Mouse (Mus musculus) ES-E14 (cell line): ENCODE results near the gene Mrps18b. TPM values are rescaled to one million over a fixed set of nuclear protein-coding genes. Genes with fewer than 3 reads are reported as not detected.
"Not testable (repeated sequence)": the region's sequence is repeated elsewhere in the genome, so short reads cannot be mapped to it uniquely, and the experiment has no call there.

ENCODE experiments used
- DNase-seq: peaks from one replicate; pipeline ENCODE4 v3.0.0-alpha.2; 2013; ENCODE audit warnings: low read depth, low spot score
- H3K27ac ChIP-seq: 2 replicates; pipeline ENCODE4 v1.5.1; 2012; ENCODE audit warnings: low read depth, mild to moderate bottlenecking, low read length, moderate library complexity, mixed read lengths; ENCODE audit not compliant: poor library complexity, insufficient read depth, severe bottlenecking
- H3K36me3 ChIP-seq: 2 replicates; pipeline ENCODE4 v1.6.1; 2012; ENCODE audit warnings: mild to moderate bottlenecking, low read length, moderate library complexity, mixed read lengths; ENCODE audit not compliant: control insufficient read depth, poor library complexity, insufficient read depth, severe bottlenecking
- H3K4me1 ChIP-seq, 2 experiments: fragments of 150-350 bp in 1 of 2; sonication (generic) in 1 of 2; 2 replicates each; pipeline ENCODE4 v1.6.1; 2012; ENCODE audit warnings: low read length in 2 of 2, mild to moderate bottlenecking in 1 of 2, mixed read lengths in 1 of 2; ENCODE audit not compliant: control insufficient read depth in 2 of 2, insufficient read depth in 2 of 2, poor library complexity in 1 of 2
- H3K4me3 ChIP-seq, 2 experiments: fragments of 150-350 bp in 1 of 2; sonication (generic) in 1 of 2; 2 replicates each; pipeline ENCODE4 v1.5.1; 2012; ENCODE audit warnings: low read length in 2 of 2, low read depth in 1 of 2, mild to moderate bottlenecking in 1 of 2, mixed read lengths in 1 of 2; ENCODE audit not compliant: insufficient read depth in 1 of 2, poor library complexity in 1 of 2, severe bottlenecking in 1 of 2
- H3K9ac ChIP-seq: 2 replicates; pipeline ENCODE4 v1.6.1; 2012; ENCODE audit warnings: low read depth, mild to moderate bottlenecking, low read length, mixed read lengths; ENCODE audit not compliant: poor library complexity, insufficient read depth, severe bottlenecking
- H3K9me3 ChIP-seq: fragments of 150-350 bp; sonication (generic); 2 replicates; pipeline ENCODE4 v1.6.1; 2012; ENCODE audit warnings: low read depth, mild to moderate bottlenecking, low read length; ENCODE audit not compliant: control insufficient read depth, insufficient read depth
- CHD2 ChIP-seq: IDR thresholded peaks from 2 replicates; pipeline ENCODE4 v1.6.1; 2014; ENCODE audit warnings: mild to moderate bottlenecking, low read depth, low read length, inconsistent platforms
- HCFC1 ChIP-seq: IDR thresholded peaks from 2 replicates; pipeline ENCODE4 v1.6.1; 2012; ENCODE audit warnings: low read length, inconsistent platforms, borderline replicate concordance; ENCODE audit not compliant: insufficient read depth
- MAFK ChIP-seq: IDR thresholded peaks from 2 replicates; pipeline ENCODE4 v1.6.1; 2014; ENCODE audit warnings: mild to moderate bottlenecking, low read depth, low read length, inconsistent platforms; ENCODE audit not compliant: insufficient read depth
- ZC3H11A ChIP-seq: IDR thresholded peaks from 2 replicates; pipeline ENCODE4 v1.6.1; 2012; ENCODE audit warnings: low read depth, mild to moderate bottlenecking, inconsistent platforms, low read length, borderline replicate concordance
- ZNF384 ChIP-seq: IDR thresholded peaks from 2 replicates; pipeline ENCODE4 v1.6.1; 2012; ENCODE audit warnings: low read depth, low read length, inconsistent platforms
- in situ Hi-C, 2 experiments: fragments of 600-800 bp; cut with MboI; formaldehyde crosslinking; loops; one replicate each; pipeline ENCODE4 v1.15.1; 2025; ENCODE audit warnings: low sequenced_read_pairs in 2 of 2, inconsistent platforms in 1 of 2; ENCODE audit not compliant: unreplicated experiment in 2 of 2
- total RNA-seq: library from RNA; depleted of rRNA; stranded (reverse); fragments of 300-350 nt; gene quantifications from 2 replicates; pipeline ENCODE4 v1.2.3, GENCODE M21; 2012; rRNA removed

The Mrps18b gene
- total RNA-seq, result 189 and 226 TPM in 2 replicates

DNA sequence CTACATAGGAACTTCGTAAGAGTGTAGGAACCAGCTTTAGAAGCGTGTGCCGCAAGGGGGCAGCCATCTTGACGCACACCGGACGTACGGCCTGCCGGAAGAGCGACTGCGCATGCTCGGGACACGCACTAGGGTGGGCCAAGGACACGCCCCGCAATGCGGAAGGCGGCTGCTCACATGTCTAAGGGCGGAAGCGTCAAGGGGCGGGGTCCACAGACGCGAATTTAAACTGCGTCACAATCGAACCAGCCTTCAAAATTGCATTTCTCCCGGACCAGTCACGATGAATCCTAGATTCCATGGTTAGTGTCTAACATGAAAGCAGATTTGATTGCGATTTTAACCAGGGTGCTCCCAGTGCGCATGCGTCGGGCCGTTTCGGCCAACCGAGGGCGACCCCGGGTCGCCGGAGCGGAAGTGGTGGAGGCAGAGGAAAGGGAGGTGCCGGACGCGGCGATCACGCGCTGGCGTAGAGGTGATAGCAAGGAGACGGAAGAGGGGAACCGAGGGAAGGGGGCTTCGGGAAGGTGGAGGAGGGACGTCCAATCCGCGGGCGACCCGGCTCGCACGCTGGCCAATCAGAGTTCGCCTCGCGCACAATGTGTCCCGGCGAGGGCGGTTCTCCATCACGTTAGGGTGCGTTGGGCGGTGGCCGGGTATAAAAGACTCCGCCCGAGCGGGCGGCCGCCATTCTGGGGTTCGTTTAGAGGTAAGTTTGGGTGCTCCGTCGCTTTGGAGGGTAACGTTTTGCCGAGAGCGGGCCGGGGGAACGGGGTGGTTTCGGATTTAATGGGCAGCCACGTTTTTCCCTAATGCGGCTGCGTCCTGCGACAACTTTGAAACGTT is at the start of gene Mrps18b, which contains the start of gene Ppp1r10:
Gene Mrps18b, minus strand, starts transcription at position 93 of the 846 bp plus-strand sequence.
Gene Ppp1r10, plus strand, starts transcription at position 138 of the 846 bp plus-strand sequence.
- TF ChIP-seq MAFK (no peak), ZC3H11A (no peak), CHD2 (no peak), HCFC1 (peak; percentile 71)
- Histone ChIP-seq H3K27ac (peak within 1 kb of the TSS; percentile 98), H3K9me3 (no peaks in the 10 kb centered on the region), H3K36me3 (peaks cover 33% of the 10 kb centered on the region), H3K9ac (peak within 1 kb of the TSS; percentile 96), H3K4me1 (peaks cover 0 to 10% of the 10 kb centered on the region in 2 experiments; a peak in 2 of 4 replicates), H3K4me3 (peak within 1 kb of the TSS; percentile 78 to 93)
- peak; percentile 96 for DNase-seq
- in situ Hi-C loops, result no loop called here

DNA sequence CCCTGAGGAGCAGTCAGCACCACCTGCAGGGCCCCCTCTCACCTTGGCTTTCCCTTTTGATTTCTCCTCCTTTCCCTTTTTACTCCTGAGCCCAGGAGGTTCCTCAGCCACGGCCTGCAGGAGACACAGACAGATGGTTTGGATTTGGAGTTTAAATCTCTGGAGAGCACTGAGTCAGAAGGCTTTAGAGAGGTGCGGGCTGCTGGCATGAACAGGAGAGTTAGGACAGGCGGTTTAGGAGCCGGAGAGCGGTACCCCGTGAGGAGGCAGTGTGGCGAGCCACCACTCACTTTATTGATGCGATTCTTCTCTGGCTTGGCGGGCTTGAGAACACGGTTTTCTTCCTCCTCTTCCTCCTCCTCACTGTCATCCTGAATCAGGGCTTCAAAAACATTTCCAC is 47.1 kb upstream of the Mrps18b start:
- Histone ChIP-seq H3K36me3 (peaks cover 72% of the 10 kb centered on the region), H3K4me1 (peaks cover 0 to 12% of the 10 kb centered on the region in 2 experiments; a peak in 1 of 4 replicates), H3K4me3 (no peak overlapping the region), H3K27ac (no peak overlapping the region), H3K9me3 (no peaks in the 10 kb centered on the region), H3K9ac (no peak overlapping the region)
- no peak for TF ChIP-seq CHD2
- TF ChIP-seq MAFK, result no peak
- no peak for TF ChIP-seq ZC3H11A
- no peak for TF ChIP-seq HCFC1
- no peak for TF ChIP-seq ZNF384
- in situ Hi-C loops, result no loop called here
- DNase-seq, result no peak

DNA sequence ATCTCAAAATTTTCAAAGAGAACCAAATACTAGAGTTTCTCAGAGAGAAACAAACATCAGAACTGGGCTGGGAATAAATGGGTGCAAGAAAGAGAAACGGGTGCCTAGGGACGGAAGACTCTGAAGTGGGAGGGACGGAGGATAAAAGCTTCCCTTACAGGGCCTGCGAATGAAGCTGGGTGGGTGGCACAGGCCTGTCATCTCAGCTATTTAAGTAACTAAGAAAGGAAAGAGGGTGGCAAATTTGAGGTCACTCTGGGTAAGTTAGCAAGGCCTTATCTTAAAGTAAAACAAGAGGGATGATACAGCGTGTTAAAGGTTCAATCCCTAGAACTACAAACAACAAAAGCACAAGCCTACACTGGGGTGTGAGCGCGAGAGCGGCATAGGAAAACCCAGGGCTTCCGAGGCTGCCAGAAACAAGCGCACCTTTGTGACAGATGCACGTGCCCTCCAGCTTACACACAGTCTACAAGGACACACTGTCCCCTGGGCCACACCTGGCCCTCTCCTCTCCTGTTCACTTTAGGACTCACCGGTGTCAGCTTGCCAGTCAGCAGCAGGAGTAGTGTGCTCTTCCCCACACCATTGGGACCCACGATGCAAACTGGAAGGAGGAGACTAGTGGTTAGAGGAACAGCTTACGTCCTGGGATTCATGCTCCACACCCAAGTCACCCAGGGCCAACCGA is 42.5 kb upstream of the Mrps18b start:
- H3K9ac ChIP-seq, result no peak overlapping the region
- in situ Hi-C loops, result no loop called here
- H3K27ac ChIP-seq, result no peak overlapping the region
- H3K4me1 ChIP-seq, result peaks cover 0 to 8% of the 10 kb centered on the region in 2 experiments; a peak in 1 of 4 replicates
- H3K36me3 ChIP-seq, result peaks cover 73% of the 10 kb centered on the region
- no peak for DNase-seq
- TF ChIP-seq MAFK, result no peak
- no peak for TF ChIP-seq ZNF384
- TF ChIP-seq ZC3H11A, result no peak
- no peak for TF ChIP-seq CHD2
- TF ChIP-seq HCFC1, result no peak
- no peak overlapping the region for H3K4me3 ChIP-seq
- H3K9me3 ChIP-seq, result no peaks in the 10 kb centered on the region

DNA sequence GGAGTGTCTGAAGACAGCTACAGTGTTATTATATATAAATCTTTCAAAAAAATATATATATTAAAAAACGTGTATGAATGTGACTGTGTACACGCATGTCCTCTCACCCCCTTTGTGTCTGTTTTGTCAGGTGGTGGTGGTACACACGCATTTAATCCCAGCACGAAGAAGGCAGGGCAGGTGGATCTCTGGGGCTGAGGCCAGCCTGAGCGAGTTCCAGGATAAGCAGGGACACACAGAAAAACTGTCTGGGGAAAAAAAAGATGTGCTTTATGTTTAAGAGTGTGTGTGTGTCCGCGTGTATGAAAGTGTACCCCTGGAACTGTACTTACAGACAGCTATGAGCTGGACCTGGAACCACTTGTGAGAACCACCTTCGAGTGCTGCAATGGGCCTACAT is 38.5 kb upstream of the Mrps18b start:
- no peak overlapping the region for H3K4me3 ChIP-seq
- H3K9ac ChIP-seq, result no peak overlapping the region
- no peak for DNase-seq
- in situ Hi-C loops, result no loop called here
- TF ChIP-seq ZNF384, result no peak
- no peak for TF ChIP-seq HCFC1
- no peak for TF ChIP-seq CHD2
- no peak for TF ChIP-seq ZC3H11A
- TF ChIP-seq MAFK, result no peak
- H3K36me3 ChIP-seq, result peaks cover 37% of the 10 kb centered on the region
- no peaks in the 10 kb centered on the region; a peak in 1 of 4 replicates for H3K4me1 ChIP-seq
- no peak overlapping the region for H3K27ac ChIP-seq
- no peaks in the 10 kb centered on the region for H3K9me3 ChIP-seq

DNA sequence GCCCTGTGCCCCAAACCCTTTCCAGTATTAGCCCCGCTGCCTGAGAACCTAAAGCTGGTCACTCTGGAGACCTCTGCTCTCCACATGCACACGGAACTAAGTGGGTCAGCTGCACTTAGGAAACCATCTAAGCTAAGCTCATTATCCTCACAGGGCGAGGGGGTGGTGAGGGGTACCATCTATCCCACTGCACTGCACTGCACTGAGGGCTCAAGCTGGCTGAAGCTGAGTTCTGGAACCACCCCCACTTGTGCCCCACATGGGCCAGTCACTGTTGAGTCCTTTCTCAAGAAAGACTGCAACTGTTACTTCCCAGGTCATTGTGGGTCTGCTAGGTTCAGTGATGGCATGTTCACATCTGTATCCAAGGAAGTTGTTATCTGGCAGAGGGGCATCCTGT is 36.4 kb upstream of the Mrps18b start:
- in situ Hi-C loops, H3K4me1 ChIP-seq, DNase-seq, H3K9me3 ChIP-seq, H3K27ac ChIP-seq, H3K9ac ChIP-seq, H3K4me3 ChIP-seq: not testable (repeated sequence)
- peaks cover 15% of the 10 kb centered on the region for H3K36me3 ChIP-seq

DNA sequence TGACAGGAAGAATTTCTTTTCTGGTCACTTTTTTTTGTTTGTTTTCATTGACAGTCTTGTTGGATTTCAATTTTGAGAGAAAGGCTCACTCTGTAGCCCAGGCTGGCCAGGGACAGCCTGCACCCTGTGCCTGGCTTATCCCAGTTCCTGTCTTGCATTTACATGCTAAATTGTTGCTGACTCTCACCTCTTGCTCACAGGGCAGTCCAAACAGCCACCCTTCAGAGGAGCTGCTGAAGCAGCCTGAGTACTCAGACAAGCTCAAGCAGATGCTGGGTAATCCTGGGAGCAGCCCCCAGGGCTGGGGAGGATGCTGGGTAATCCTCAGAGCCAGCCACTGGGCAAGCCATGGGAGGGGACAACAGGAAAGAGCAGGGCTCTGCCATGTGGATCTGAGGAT is 34.8 kb upstream of the Mrps18b start:
- H3K9me3 ChIP-seq, DNase-seq, in situ Hi-C loops: not testable (repeated sequence)

More for the DNA sequence above, 34.8 kb upstream of the Mrps18b start:
- H3K9ac ChIP-seq, H3K4me3 ChIP-seq, H3K36me3 ChIP-seq, H3K4me1 ChIP-seq, H3K27ac ChIP-seq: not testable (repeated sequence)
